Mouse (Mus musculus): ENCODE measurements around the gene Erich2.
A peak's percentile ranks its signal among the peaks of the same experiment; 100 is the strongest.

Gene Erich2

GRCm38 (mm10) chr2:70562981-70563671, 54.5 kb downstream of the Erich2 start:
- DNase-seq, result no peak

GRCm38 (mm10) chr2:70563721-70564645, 55.4 kb downstream of the Erich2 start:
- no peak for DNase-seq

DNA sequence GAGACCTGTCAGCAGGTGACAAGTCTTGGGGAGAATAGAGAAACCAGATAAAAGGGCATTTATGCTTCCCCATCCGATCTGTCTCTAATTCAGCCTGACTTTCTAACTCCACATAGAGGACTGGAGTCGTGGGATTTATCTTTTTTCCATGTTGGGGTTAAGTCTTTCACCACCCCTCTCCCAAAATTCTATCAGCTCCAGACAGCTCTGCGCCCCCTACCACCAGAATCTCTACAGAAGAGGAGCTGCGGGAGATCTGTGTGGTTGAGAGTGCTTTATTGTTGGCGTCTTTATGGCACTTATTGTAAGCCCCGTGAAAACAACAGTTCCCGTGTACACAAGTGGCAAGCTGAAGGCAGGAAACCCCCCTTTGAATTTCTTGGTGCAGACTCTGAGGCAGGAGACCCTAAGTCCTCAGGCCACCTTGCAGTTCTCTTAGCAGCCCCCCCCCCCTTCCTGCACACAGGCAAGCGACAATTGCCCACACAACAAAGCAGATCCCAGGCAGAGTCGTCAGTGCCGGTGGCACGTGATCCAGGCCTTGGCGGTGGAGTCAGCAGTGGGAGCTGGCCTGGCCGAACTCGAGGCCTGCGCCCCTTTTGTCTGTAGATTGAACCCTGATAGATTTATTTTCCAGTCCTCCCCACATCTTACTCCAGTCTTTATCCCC, 56.2 kb downstream of the Erich2 start:
- DNase-seq, result no peak

DNA sequence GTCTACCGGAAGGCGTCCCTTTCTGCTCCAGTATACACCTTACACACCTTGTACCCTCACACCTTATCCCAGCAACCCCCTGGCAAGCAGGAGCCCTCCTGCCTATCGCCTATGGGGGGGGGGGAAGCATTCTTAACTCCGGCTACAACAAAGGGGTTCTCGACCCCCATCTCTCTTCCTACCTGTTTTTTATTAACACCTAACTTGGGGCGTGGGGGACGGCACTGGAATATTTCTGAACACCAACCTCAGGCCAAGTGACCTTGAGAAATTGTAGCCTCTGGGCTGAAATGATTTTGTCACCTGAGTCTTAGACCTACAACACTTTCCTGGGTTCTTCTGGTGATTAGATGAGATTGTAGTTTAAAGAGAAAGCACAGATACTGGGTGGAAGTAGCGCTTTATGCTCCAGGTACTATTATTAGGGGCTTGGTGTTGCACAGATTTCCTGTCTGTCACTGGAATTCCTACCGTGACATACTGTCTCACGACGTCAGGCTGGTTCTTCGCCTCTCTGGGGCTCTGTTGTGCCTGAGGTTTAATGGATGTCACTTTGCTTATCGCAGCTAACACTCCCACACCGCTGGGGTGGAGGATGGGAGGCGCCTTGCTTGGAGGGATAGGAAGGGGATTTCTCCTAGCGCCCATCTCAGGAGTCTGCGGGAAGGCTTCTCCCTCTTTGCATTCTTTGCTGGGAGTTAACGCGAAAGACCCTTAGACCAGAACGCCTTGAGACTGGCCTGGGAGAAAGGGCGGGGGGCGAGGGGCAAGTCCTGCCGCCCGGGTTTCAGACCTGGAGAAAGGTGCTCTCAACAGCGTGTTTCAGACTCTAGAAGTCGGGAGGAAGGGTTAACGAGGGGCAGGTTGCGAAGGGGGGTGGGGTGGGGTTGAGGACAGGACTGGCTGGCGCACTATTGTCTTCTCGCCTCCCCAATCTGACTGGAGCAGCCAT, 57.3 kb downstream of the Erich2 start:
- no peak for DNase-seq

DNA sequence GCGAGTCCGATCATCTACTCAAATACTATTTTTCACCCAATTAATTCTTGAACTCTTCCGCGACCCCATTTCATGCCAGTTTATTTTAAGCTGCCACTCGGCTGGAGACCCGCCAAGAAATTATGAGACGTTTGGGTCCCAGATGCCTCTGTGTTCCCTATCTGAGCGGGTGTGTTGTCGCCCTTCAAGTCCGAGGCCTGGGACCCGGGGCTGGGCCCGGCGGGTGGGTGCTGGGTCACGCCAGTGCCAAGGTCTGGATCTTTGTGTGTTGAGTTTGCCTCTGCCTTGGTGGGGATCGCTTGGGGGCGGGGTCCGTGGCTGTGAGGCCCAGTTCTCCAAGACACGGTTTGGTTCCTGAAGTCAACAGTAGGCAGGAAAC, 58.0 kb downstream of the Erich2 start:
- DNase-seq, result no peak

GRCm38 (mm10) chr2:70567071-70567681, 58.6 kb downstream of the Erich2 start:
- peak; percentile 27 for DNase-seq

GRCm38 (mm10) chr2:70567682-70568077, 59.1 kb downstream of the Erich2 start:
- DNase-seq, result no peak

- DNase-seq, result no peak
Measured at GRCm38 (mm10) chr2:70568198-70568941, 59.8 kb downstream of the Erich2 start.

- DNase-seq, result no peak
Measured at GRCm38 (mm10) chr2:70571698-70572097, 63.1 kb downstream of the Erich2 start.

DNA sequence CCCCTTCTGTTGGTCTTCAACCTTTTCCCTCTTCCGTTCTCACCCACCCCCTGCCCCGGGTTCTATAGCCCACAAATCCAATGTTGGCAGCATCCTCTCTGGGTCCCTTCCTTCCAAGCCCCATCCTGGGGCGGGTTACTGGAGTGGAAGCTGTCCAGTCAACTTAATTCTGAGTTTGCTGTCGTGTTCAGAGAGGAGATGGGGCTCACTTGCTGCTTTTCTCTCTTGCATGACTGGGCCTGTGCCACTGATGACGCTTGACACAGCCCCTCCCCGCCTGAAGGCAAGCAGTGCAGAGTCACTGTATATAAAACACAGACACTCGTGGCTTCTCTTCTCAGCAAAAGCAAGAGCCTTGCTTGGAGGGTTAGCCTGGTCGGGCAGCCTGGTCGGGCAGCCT, 63.6 kb downstream of the Erich2 start:
- no peak for DNase-seq

- no peak for DNase-seq
Measured at GRCm38 (mm10) chr2:70573544-70574210, 65.1 kb downstream of the Erich2 start.

GRCm38 (mm10) chr2:70588200-70588599, 79.6 kb downstream of the Erich2 start:
- no peak for DNase-seq
